Mouse (Mus musculus) forebrain, postnatal 0 days (tissue): ENCODE results near the gene Fbxo9. TPM values are rescaled to one million over a fixed set of nuclear protein-coding genes. Genes with fewer than 3 reads are reported as not detected.

Experiments used
- ATAC-seq: fragments of 200-750 bp; cut with Nextera tagmentation; 2 replicates; pipeline ENCODE4 v1.8.0; 2017; ENCODE audit warnings: mild to moderate bottlenecking, moderate library complexity
- DNase-seq: peaks from one replicate; pipeline ENCODE4 v3.0.0-alpha.2; 2015
- H3K27ac ChIP-seq: fragments of 300-500 bp; sonication (generic); 2 replicates; pipeline ENCODE4 v1.5.1; 2014; ENCODE audit warnings: low read depth, mild to moderate bottlenecking, antibody characterized with exemption, low read length, moderate library complexity, mixed read lengths
- H3K27me3 ChIP-seq: fragments of 300-500 bp; sonication (generic); 2 replicates; pipeline ENCODE4 v1.6.1; 2014; ENCODE audit warnings: mild to moderate bottlenecking, low read length, mixed read lengths; ENCODE audit not compliant: insufficient read depth
- H3K36me3 ChIP-seq: fragments of 300-500 bp; sonication (generic); 2 replicates; pipeline ENCODE4 v1.6.1; 2014; ENCODE audit warnings: mild to moderate bottlenecking, moderate library complexity; ENCODE audit not compliant: insufficient read depth
- H3K4me1 ChIP-seq: fragments of 300-500 bp; sonication (generic); 2 replicates; pipeline ENCODE4 v1.6.1; 2014; ENCODE audit warnings: antibody characterized with exemption; ENCODE audit not compliant: insufficient read depth
- H3K4me2 ChIP-seq: fragments of 300-500 bp; sonication (generic); 2 replicates; pipeline ENCODE4 v1.6.1; 2014; ENCODE audit warnings: low read depth, mild to moderate bottlenecking, moderate library complexity
- H3K4me3 ChIP-seq: fragments of 300-500 bp; sonication (generic); 2 replicates; pipeline ENCODE4 v1.5.1; 2014; ENCODE audit warnings: low read depth, low read length, mixed read lengths
- H3K9ac ChIP-seq: fragments of 300-500 bp; sonication (generic); 2 replicates; pipeline ENCODE4 v1.6.1; 2014; ENCODE audit warnings: mild to moderate bottlenecking
- H3K9me3 ChIP-seq: fragments of 300-500 bp; sonication (generic); 2 replicates; pipeline ENCODE4 v1.6.1; 2016; ENCODE audit warnings: low read length
- CTCF ChIP-seq: sonication (generic); IDR thresholded peaks from 2 replicates; pipeline ENCODE4 v1.5.1; 2016; ENCODE audit warnings: antibody characterized with exemption, control low read depth, low read depth
- WGBS: fragments of 180-500 bp; shearing (Covaris S2); extraction: QIAGEN DNeasy Blood & Tissue Kit; methylation state at CpG from one replicate; pipeline ENCODE4 v1.1.7; 2014; 5-methylcytosine and 5-hydroxymethylcytosine counted together
- polyA plus RNA-seq: library from polyadenylated mRNA; unstranded; fragments of >200 nt; fragmentation: Nextera tagmentation; extraction: Ambion mirVana; gene quantifications from 2 replicates; pipeline ENCODE4 v1.2.1, GENCODE M21; 2015
- total RNA-seq: library from RNA; depleted of rRNA; stranded (reverse); fragments of >200 nt; gene quantifications from 2 replicates; pipeline ENCODE4 v1.2.3, GENCODE M21; 2014

Gene Fbxo9
- total and polyA plus RNA-seq, 2 experiments from 2014 or later: 72.6 to 90.3 TPM

DNA sequence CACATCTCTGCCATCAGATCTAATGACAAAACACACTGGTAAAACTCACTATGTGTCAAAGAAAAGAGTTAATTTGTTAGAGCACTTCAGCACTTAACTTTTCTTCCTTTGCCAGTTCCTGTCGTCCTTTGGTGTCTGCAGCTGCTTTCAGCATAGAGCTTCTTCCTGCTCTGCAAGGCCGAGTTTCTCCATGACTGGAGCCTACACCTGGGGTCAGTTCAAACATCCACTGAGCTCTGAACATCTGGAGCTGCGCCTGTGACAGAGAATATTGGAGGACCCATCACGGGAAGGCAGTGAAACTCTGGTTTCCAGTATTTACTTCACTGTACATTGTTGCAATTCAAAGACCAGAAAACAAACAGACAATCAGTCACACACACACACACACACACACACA, 7.4 kb downstream of the Fbxo9 start:
- Histone ChIP-seq H3K9ac (no peak overlapping the region), H3K27me3 (no peaks in the 10 kb centered on the region), H3K36me3 (peaks cover 41% of the 10 kb centered on the region), H3K4me3 (no peak overlapping the region), H3K27ac (no peak overlapping the region), H3K4me2 (no peak overlapping the region), H3K4me1 (no peaks in the 10 kb centered on the region), H3K9me3 (no peaks in the 10 kb centered on the region)
- no peak for DNase-seq
- ATAC-seq: no peak
- 68% methylated on average over 4 of the region's 4 CpGs for WGBS
- no peak for TF ChIP-seq CTCF

DNA sequence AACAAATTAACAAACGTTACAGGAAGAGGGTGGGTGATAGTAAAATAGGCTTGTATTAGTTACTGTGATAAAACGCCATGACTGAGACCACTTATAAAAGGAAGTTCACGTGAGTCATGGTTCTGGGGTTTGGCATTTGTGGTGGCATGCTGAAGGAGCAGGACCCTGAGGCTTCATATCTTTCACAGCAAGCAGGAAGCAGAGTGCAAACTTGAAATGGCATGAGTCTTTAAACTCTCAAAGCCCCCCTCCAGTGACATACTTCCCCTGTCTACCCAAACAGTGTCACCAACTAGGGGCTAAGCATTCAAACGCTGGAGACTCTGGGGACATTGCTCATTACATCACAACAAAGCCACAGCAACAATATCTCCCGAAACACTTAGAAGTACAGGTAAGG, 7.9 kb downstream of the Fbxo9 start:
- Histone ChIP-seq H3K9ac (no peak overlapping the region), H3K4me2 (no peak overlapping the region), H3K27me3 (no peaks in the 10 kb centered on the region), H3K36me3 (peaks cover 43% of the 10 kb centered on the region), H3K9me3 (no peaks in the 10 kb centered on the region), H3K4me1 (no peaks in the 10 kb centered on the region), H3K27ac (no peak overlapping the region), H3K4me3 (no peak overlapping the region)
- 84% methylated on average over 5 of the region's 5 CpGs for WGBS
- DNase-seq (no peak), ATAC-seq (no peak)
- no peak for TF ChIP-seq CTCF

DNA sequence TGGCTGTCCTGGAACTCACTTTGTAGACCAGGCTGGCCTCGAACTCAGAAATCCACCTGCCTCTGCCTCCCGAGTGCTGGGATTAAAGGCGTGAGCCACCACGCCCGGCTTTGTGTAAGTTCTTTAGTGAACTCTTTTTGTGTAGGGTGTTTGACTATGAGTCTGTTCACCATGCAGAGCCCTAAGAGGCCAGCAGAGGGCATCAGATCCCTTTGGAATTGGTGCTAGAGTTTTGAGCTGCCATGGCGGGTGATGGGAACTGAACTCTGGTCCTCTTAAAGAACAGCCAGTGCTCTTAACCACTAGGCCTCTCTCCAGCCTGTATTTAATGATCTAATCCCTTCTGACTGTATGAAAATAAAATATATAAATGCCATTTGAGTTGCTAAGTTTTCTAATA, 12.5 kb downstream of the Fbxo9 start:
- no peak for DNase-seq
- Histone ChIP-seq H3K9ac (no peak overlapping the region), H3K4me2 (no peak overlapping the region), H3K9me3 (no peaks in the 10 kb centered on the region), H3K36me3 (peaks cover 67% of the 10 kb centered on the region), H3K27me3 (no peaks in the 10 kb centered on the region), H3K27ac (no peak overlapping the region), H3K4me3 (no peak overlapping the region), H3K4me1 (no peaks in the 10 kb centered on the region)
- TF ChIP-seq CTCF: no peak; the same call in 1 of the 2 replicates
- WGBS: 98% methylated on average over 6 of the region's 6 CpGs
- ATAC-seq: no peak

DNA sequence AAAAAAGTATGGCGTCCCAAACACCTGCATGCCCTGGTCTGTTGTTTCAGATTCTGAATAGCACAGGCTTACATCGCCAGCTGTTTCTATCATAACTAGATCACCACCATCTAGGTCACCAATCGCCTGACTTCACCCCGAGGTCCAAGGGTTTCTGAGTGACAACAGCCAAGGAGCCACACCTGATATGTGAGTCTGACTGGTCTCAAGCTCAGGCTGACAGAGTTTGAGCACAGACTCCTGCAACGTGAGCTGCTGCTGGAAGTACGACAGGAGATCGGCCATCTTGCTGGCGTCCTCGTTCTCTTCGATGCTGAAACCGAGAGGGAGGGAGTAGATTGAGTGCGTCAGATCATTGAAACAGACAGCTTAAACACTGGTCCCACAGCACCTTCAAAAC, 13.2 kb downstream of the Fbxo9 start:
- H3K9ac ChIP-seq: no peak overlapping the region
- no peak overlapping the region for H3K4me2 ChIP-seq
- DNase-seq: no peak
- no peaks in the 10 kb centered on the region for H3K4me1 ChIP-seq
- H3K36me3 ChIP-seq: peaks cover 66% of the 10 kb centered on the region
- WGBS: 95% methylated on average over 12 of the region's 12 CpGs
- H3K4me3 ChIP-seq: no peak overlapping the region
- H3K9me3 ChIP-seq: no peaks in the 10 kb centered on the region
- ATAC-seq: no peak
- H3K27ac ChIP-seq: no peak overlapping the region
- no peak for TF ChIP-seq CTCF
- no peaks in the 10 kb centered on the region for H3K27me3 ChIP-seq

DNA sequence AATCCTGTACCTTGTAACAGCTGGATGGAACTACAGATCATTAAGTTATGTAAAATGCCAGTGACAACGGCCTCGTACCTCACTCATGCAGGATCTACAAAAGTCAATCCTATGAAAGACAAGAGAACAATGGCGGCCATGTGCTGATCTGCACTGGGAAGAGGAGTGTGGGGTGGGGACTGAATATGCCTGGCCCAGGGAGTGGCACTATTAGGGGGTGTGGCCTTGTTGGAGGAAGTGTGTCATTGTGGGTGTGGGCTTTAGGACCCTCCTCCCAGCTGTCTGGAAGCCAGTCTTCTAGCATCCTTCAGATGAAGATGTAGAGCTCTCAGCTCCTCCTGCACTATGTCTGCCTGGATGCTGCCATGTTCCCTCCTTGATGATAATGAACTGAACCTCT, 18.3 kb downstream of the Fbxo9 start:
- Histone ChIP-seq H3K36me3 (peaks cover 61% of the 10 kb centered on the region), H3K4me3 (no peak overlapping the region), H3K9me3 (no peaks in the 10 kb centered on the region), H3K27me3 (no peaks in the 10 kb centered on the region), H3K27ac (no peak overlapping the region), H3K4me1 (no peaks in the 10 kb centered on the region), H3K9ac (no peak overlapping the region), H3K4me2 (no peak overlapping the region)
- 89% methylated on average over 3 of the region's 3 CpGs for WGBS
- DNase-seq (no peak), ATAC-seq (no peak)
- no peak for TF ChIP-seq CTCF

DNA sequence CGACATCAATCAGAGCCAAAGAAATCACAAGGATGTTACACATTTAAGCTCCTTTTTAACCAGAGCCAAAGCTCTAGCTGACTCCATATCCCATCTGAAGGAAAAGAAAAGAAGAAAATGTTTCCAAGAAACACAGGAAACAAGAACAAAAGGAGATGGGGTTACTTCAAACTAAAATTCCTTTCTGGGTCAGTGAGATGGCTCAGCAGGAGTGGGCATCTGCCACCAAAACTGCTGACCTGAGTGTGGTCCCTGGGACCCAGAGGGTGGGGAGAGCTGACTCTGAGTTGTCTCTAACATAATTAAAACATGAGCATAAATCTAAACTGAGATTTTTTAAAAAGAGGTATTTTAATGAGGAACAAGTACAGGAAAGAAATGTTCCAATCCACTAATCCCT, 19.0 kb downstream of the Fbxo9 start:
- H3K9ac ChIP-seq: no peak overlapping the region
- DNase-seq (no peak), ATAC-seq (no peak)
- no peak overlapping the region for H3K4me3 ChIP-seq
- H3K27me3 ChIP-seq: no peaks in the 10 kb centered on the region
- peaks cover 60% of the 10 kb centered on the region for H3K36me3 ChIP-seq
- H3K9me3 ChIP-seq: no peaks in the 10 kb centered on the region
- no peak for TF ChIP-seq CTCF
- WGBS: 73% methylated on average over 1 of the region's 1 CpGs
- H3K4me1 ChIP-seq: no peaks in the 10 kb centered on the region
- H3K4me2 ChIP-seq: no peak overlapping the region
- H3K27ac ChIP-seq: no peak overlapping the region

DNA sequence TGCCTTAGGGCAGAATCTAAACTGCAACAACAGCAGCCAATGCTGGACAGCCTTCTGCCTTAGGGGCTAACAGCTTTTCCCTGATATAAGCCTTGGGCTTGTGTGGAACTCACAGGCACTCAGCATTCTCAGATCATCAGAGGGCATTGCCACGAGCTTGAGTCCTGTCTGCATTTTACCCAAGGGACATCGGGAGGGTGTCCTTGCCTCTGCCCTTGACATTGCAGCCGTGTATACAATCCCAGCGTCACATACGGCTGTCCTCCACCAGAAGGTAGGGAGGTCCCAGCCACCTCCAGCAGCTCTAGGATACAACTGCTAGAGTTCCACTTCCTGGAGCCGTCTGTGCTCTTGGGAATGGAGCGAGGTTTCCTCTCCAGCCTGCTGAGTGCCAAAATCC, 19.9 kb downstream of the Fbxo9 start:
- Histone ChIP-seq H3K4me3 (no peak overlapping the region), H3K27me3 (no peaks in the 10 kb centered on the region), H3K36me3 (peaks cover 66% of the 10 kb centered on the region), H3K9me3 (no peaks in the 10 kb centered on the region), H3K4me1 (no peaks in the 10 kb centered on the region), H3K9ac (no peak overlapping the region), H3K27ac (no peak overlapping the region), H3K4me2 (no peak overlapping the region)
- no peak for DNase-seq
- WGBS: 76% methylated on average over 7 of the region's 7 CpGs
- no peak for ATAC-seq
- no peak for TF ChIP-seq CTCF

DNA sequence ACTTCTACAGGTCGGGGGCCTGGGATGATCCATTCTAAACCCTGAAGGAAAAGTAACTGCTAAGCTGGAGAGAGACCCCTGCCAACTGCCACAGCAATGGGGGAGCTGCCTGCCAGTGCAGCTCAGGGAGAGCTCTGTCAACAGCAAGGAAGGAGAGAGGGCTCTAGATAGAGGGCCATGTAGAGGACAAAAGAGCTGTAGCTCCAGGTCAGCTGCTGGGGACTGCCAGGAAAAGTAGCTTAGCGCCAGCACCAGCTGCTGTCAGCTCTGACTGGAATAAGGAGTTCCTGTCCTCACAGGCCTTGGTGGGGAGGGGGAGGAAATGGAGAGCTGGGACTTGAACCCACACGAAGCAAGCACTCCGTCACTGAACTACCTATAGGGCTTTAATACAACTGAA, 20.3 kb downstream of the Fbxo9 start:
- TF ChIP-seq CTCF: no peak
- Histone ChIP-seq H3K36me3 (peaks cover 71% of the 10 kb centered on the region), H3K27me3 (no peaks in the 10 kb centered on the region), H3K9ac (no peak overlapping the region), H3K27ac (no peak overlapping the region), H3K4me2 (no peak overlapping the region), H3K4me3 (no peak overlapping the region), H3K9me3 (no peaks in the 10 kb centered on the region), H3K4me1 (no peaks in the 10 kb centered on the region)
- WGBS: 78% methylated on average over 4 of the region's 4 CpGs
- ATAC-seq (peak; percentile 36), DNase-seq (no peak)
